Mouse (Mus musculus) liver, postnatal 0 days (tissue): ENCODE results near the gene Ppp4r3a.
A peak's percentile ranks its signal among the peaks of the same experiment; 100 is the strongest.

ENCODE experiments used
- CTCF ChIP-seq: sonication (generic); IDR thresholded peaks from 2 replicates; pipeline ENCODE4 v1.5.1; 2016; ENCODE audit warnings: antibody characterized with exemption, low read depth
- EP300 ChIP-seq: IDR thresholded peaks from 2 replicates; pipeline ENCODE4 v1.6.1; 2016; ENCODE audit warnings: antibody characterized with exemption, low read depth, mild to moderate bottlenecking

- TF ChIP-seq CTCF (peak; percentile 91), EP300 (no peak)
These were observed 54.4 kb downstream of the Ppp4r3a start, which contains the start of gene Ccdc88c for GRCm38 (mm10) chr12:101028954-101029731.
